Mouse (Mus musculus): ENCODE results near the gene Samd8.

Samd8 gene

GRCm38 (mm10) chr14:21745149-21745548, 5.2 kb upstream of the Samd8 start:
- DNase-seq (ENCODE audit: low read depth, low spot score) = no peak

DNA sequence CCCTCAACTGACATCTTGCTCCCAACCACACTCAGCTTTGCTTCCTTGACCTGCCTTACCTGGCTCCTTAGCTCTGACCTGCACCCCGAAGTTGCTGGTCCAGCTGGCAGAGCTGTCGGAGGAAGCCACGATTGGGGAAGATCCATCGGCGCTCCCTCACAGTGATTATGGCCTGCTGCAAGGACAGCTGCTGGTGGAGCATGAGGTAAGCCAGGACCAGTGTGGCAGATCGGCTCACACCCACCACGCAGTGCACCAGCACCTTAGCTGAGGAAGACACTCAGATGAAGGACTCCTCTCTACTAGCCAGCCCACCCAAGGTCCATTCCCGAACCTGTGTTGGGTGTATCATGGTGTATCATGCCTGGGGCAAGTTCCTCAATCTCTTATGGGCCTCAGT, 4.1 kb upstream of the Samd8 start:
- DNase-seq (ENCODE audit: low read depth, low spot score) = no peak

- no peak for DNase-seq (ENCODE audit: low read depth, low spot score)
These were observed 3.5 kb upstream of the Samd8 start for GRCm38 (mm10) chr14:21746846-21747245.

DNA sequence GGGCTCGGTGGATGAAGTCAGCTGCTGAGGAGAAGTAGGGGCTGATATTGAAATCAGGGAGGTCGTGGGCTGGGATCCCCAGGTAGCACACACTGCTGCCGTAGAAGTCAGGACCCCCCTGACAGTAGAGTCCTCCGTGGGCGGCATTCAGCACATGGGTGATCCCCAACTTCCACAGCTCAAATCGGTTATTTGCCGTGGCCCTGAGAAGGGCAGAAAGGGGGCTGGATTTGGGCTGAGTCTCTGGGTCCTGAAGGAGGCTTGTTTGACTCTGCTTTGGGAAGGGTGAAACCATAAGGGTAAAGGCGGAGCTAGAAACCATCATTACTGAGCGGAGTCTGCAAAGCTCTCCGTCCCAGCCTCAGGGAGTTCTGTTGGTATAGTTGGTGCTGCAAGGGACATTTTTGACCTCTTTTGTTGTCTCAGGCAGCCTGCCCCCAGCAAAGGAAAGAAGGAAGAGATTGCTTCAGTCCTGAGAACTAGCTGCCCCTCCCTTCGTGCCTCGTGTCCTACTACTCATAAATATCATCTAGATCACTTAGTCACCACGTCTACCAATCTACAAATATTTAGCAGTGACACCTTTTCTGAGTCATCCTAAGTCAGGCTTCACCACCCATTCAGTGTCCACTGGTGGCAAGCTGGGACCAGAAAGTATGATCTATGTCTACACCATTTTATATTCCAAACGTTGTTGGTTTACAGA, 2.7 kb upstream of the Samd8 start:
- DNase-seq (ENCODE audit: low read depth, low spot score) = no peak

- peak; percentile 77 for DNase-seq (ENCODE audit: low read depth, low spot score)
These were observed 2.0 kb upstream of the Samd8 start for GRCm38 (mm10) chr14:21748142-21748870.

- DNase-seq (ENCODE audit: low read depth, low spot score) = peak; percentile 84
These were observed 681 bp downstream of the Samd8 start, which contains the start of gene Dusp13 for GRCm38 (mm10) chr14:21750881-21751542. Gene Dusp13 (minus strand): TSS chr14:21751181.

- DNase-seq (ENCODE audit: low read depth, low spot score) = no peak
These were observed 2.1 kb downstream of the Samd8 start for GRCm38 (mm10) chr14:21752411-21752810.

GRCm38 (mm10) chr14:21753367-21753766, 3.0 kb downstream of the Samd8 start:
- no peak for DNase-seq (ENCODE audit: low read depth, low spot score)

DNA sequence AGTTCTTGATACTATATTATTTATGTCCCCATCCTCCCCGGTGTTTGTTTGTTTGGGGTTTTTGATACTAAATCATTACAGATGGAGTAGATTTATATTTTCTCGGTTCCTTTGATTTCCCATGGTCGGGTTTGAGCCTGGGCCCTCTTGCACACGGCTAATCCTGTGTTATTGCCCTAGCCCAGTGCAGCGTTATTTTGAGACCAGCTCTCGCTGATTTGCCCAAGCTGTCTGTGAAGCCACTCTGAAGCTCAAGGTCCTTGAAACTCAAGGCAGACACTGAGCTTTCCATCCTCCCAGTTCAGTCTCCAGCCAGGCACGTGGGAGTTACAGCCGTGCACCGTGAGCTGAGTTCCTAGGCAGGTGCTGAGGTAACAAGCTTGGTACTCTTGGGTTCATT, 11.2 kb downstream of the Samd8 start:
- no peak for DNase-seq (ENCODE audit: low read depth, low spot score)

DNA sequence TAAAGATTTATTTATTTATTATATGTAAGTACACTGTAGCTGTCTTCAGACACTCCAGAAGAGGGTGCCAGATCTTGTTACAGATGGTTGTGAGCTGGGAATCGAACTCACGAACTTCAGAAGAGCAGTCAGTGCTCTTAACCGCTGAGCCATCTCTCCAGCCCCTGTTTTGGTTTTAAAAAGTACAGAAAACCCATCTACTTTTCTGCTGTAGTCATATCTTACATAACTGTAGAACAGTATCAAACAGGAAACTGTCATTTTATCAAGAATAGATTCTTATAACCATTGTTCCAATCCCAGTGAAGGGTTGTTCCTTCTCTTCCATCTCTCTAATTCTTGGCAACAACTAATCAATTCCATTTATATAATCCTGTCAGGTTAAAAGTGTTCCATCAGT, 13.4 kb downstream of the Samd8 start:
- DNase-seq (ENCODE audit: low read depth, low spot score) = no peak

- DNase-seq (ENCODE audit: low read depth, low spot score) = peak; percentile 17
These were observed 14.3 kb downstream of the Samd8 start for GRCm38 (mm10) chr14:21764646-21765045.

- no peak for DNase-seq (ENCODE audit: low read depth, low spot score)
These were observed 15.5 kb downstream of the Samd8 start for GRCm38 (mm10) chr14:21765754-21766397.

DNA sequence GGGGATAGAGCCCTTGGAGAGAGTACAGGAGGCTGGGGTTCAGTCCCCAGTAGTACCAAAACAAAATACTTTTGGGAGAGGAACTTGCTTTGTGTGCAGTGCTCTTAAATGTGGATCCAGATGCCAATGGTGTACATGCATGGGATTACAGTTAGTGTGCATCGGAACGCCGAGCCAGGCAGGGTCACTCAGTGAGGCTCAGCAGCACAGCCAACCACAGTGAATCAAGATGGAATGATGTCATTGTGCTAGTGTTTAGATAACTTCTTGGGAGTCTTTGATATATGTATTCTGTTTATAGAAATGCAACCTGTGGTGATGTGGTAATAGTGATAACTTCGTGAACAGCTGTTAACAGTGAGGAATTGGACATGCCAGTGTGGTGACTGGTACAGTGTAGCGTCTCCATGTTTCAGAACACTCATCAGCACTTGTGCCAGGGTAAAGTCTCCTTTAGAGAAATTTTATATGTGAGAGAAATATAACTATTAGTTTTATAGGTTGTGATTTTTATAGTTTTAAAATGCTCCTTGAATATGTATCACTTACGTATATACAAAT, 16.1 kb downstream of the Samd8 start:
- no peak for DNase-seq (ENCODE audit: low read depth, low spot score)

GRCm38 (mm10) chr14:21772506-21773281, 22.4 kb downstream of the Samd8 start:
- no peak for DNase-seq (ENCODE audit: low read depth, low spot score)

GRCm38 (mm10) chr14:21773946-21774345, 23.6 kb downstream of the Samd8 start:
- no peak for DNase-seq (ENCODE audit: low read depth, low spot score)

DNA sequence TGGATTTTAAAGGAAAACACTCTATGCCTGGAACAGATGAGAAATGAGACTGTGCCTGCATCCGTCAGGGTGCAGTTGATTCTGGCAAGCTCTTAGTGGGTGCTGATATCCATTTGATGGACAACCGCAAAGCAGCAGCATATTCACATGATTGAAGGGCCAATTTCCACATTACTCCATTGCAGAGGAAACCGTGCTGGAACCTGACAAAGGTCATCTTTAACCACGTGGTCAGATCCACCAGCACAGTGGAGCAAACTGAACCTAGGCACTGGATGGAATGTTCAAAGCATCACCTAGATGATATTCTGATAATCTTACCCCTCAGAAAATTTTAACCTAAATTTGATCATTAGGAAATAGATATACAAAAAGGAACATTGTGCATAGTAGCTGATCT, 25.9 kb downstream of the Samd8 start:
- DNase-seq (ENCODE audit: low read depth, low spot score) = no peak

DNA sequence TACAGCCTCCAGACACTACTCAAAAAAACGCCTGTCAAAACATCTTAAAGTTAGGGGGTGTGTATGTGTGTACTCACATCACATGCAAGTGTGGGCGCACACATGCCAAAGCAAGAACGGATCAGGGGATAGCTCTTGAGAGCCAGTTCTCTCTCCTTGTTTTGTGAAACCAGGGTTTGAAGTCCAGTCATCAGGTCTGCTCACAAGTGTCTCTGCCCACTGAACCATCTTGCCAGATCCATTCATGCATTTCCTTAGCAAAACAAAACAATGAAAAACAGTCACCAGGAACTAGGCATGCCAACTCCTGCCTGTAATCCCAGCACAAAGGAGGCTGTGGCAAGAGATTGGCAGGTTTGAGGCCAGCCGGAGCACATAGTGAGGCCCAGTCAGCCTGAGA, 36.2 kb downstream of the Samd8 start:
- DNase-seq (ENCODE audit: low read depth, low spot score) = no peak

DNA sequence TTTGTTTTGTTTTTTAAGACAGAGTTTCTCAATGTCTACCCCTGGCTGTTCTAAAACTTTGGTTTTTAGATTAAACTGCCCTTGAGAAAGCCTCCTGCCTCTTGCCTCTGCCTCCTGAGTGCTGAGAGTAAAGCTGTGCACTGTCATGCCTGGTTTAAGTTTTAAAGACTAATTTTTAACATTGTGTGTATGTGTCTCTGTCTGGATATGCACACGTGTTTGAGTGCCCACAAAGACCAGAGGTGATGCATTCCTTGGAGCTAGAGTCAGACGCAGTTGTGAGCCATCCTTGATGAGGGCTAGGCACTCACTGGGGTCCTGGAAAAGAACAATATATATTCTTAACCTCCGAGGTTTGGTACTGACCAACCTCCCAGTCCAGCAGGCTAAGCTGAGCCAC, 37.0 kb downstream of the Samd8 start:
- DNase-seq (ENCODE audit: low read depth, low spot score) = no peak

GRCm38 (mm10) chr14:21788121-21788520, 37.8 kb downstream of the Samd8 start:
- DNase-seq (ENCODE audit: low read depth, low spot score) = no peak

- no peak for DNase-seq (ENCODE audit: low read depth, low spot score)
These were observed 40.4 kb downstream of the Samd8 start for GRCm38 (mm10) chr14:21790585-21791251.

Data from R1 (cell line).